Mouse (Mus musculus) heart, adult 2 months (tissue): Measurements from ENCODE around the gene Ap4s1.

Experiments
- CTCF ChIP-seq: fragments of 200-600 bp; IDR thresholded peaks from 2 replicates; pipeline ENCODE4 v1.8.1; 2022; ENCODE audit warnings: antibody characterized with exemption, mild to moderate bottlenecking, moderate library complexity
- EP300 ChIP-seq: fragments of 200-500 bp; IDR thresholded peaks from 2 replicates; pipeline ENCODE4 v1.6.1; 2011; ENCODE audit warnings: low read depth, low read length, control low read depth; ENCODE audit not compliant: insufficient read depth
- POLR2A ChIP-seq: fragments of 200-500 bp; IDR thresholded peaks from 2 replicates; pipeline ENCODE4 v1.6.1; 2011; ENCODE audit warnings: mild to moderate bottlenecking, low read depth, low read length, control low read depth; ENCODE audit not compliant: insufficient read depth

DNA sequence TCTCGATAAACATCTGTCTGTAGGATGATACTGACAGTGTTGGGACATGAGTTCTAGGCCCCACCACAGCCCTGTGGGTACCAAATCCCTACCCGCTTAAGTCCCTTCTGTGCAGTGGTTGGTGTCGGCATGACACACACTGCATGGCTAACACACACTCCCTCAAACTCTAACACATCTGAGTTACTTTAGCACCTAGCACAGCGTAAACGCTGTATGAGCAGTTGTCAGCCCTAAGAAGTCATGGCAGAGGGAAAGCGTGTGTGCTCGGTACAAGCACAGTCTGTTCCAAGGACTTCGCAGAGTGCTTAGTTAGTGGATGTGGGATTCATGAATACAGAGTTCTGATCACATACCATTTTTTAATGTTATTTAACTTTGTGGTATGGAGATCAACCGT lies 39.0 kb downstream of the Ap4s1 start:
- TF ChIP-seq POLR2A (no peak), CTCF (no peak), EP300 (no peak)
